Mouse (Mus musculus) kidney, adult 11 months (tissue): ENCODE measurements at regions not wholly inside any gene's neighbourhood (a gene's known extent, or its start where the extent isn't known, plus 50 kb on each side); places are given as distances from the start of the nearest gene placed in this dataset.

ENCODE experiments used
- DNase-seq: peaks from one replicate; pipeline ENCODE4 v3.0.0; 2022

DNA sequence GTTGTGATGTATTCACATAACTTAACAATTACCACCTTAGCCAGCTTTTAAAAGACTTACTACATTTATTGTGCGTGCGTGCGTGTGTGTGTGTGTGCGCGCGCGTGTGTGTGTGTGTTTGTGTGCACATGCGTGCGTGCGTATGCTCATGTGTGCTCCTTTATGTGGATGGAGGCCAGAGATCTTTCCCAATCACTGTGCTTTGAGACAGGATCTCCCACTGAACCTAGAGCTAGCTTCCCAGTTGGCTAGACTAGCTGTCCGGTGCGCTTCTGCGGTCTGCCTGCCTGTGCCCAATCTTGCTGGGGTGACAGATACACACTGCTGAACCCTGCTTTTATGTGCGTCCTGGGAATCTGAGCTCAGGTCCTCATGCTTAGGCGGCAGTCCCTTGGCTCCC, 50.1 kb upstream of the Arhgap29 start:
- DNase-seq, result peak; percentile 22

DNA sequence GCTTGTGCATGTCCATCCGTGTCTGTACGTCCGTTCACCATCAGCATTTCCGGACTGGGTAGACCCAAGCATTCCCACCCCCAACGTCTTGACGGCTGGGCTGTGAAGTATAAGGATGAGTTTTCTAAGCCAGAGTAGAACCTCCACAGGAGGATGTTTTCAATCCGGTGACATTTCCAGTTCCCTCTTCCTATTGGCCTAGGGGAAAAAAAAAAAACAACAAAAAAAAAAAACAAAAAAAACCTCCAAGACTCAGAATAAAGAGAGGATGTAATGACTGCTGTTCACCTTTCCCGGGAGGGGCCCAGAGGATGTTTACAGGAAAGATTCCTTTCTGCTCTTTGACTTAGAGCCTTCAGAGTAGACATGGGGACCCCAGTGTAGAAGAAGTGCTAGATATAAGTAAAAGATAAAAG, 51.9 kb upstream of the Arhgap29 start:
- peak; percentile 48 for DNase-seq

DNA sequence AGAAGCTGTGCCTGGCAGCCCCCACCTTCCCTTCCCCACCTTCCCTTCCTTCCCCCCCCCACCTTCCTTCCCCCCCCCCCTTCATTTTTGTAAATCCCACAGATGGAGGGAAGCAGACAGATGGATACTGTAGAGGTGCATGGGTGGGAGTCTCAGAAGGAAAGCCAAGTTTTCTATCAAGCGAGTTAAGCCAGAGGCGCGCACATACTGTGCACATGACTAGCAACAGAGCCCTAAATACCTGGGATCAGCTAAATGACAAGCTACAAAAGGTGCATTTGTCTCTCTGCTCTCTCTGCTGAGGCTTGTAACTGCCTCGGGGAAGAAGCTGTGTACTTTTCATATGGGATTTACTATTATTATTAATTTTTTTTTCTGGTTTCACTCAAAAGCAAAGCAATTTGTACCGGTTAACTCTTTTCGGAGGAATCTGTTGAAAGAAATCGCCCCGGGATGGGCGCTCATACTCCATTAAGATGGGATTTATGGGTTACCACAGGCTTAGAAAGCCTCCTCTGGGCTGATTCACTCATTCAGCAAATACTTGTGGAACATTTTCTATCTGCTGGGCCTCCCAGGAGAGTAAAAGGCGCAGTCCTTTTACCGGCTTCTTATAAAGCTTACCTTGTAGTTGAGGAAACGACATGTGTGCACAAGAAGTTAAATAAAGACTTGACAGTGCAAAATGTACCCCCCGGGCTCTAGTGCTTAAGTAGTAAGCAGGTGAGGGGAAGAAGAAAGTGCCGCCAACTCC, 54.3 kb upstream of the Arhgap29 start:
- DNase-seq, result no peak

DNA sequence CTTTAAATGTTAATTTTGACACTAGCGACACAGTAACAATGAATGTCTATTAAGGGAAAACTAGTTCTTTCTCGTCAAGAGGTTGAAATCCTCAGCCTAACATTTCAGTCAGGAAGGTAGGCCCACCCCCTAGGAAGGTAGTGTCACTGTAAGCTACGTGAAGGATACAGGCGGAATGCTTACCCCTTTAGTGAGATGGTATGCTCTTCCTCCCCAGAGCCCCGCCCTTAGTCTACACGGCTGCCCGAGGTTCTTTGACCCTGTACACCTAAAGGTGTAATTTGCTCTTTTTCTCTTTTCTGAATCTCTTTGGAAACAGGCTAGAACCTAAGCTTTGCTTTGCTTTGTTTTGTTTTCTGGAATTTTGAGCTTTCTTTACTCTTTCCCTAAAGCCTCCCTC, 58.7 kb upstream of the Arhgap29 start:
- DNase-seq, result no peak

DNA sequence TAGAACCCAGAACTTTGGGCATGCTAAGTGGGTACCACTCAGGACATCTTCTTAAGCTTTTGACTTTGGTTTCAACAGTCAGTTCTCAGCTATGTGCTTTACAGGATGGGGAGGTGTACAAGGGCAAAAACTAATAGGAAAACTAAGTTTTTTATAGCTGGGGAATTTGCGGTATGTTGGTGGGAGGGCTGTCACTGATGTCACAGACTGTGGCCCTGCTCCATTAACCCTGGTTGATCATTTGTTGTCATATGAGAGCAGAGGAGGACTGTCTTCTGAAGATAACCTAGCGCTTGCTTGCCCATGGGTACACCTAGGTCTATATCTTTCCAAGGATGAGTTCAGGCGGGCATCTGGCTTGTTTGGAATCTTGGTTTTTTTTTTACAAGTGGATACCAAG, 59.7 kb upstream of the Arhgap29 start:
- DNase-seq, result no peak

DNA sequence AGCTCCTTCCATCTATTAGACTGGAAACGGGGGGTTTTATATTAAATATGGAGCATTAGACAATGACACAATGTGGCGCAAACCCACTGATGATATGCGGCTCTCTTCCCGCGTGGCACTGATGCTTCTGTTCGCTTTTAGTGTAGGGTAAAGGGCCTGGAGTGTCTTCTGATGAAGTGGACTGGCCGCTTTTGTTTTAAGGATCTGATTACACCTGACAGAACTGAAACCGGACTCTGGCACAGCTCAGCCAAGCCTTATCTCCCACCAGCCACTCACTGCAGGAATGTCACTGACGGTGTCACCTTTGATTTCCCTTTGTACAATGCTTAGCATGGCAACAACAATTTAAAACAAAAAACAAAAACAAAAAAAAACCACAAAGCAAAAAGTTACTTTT, 61.0 kb upstream of the Arhgap29 start:
- no peak for DNase-seq

DNA sequence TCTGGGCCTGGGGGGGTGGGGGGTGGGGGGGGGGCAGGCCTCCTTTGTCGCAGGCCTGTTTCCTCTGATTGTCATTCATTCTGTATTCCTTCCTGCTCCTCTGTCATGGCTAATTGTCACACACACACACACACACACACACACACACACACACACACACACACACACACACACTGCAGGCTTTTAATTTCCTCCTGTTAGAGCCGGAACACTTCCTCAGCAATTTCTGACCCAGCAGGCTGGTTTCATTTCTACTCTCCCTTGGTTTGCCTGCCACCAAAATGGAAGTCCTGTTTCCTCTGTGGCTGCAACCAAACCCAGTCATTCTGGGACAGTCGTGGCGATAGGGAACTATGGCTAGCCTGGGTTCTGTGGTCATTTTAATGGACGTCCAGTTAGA, 61.8 kb upstream of the Arhgap29 start:
- no peak for DNase-seq

DNA sequence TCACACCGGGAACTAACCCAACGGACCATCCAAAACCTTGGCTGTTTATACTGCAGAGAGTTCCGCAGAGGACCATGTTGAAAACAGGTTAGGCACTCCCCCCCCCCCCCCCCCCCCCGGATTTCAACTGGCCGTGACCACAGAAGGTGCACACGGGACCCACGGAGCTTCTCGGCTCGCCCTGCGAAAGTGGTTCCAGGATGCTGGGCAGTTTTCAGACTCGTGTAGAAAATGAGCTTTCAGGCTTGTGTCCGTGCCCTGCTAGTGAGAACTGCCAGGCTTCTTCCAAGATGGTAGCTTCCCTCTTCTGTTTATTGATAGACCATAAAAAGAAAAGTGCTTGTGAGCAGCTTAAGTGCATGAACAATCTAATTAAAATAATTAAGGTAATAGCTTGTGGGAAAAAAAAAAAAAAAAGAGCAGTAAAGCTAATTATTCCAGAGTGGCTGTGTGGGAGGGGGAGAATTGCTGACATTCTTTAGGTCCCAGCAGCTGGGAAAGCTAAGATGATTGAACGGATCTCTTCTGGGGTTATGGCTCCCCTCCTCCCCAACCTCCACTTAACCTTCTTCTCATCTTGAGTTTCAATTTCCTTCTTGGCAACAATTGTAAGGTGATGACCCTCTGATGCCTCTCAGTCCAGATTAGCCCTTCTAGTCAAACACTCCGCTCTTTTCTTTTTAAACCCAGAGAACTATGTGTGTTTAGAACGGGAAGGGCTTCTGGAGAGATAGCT, 65.3 kb upstream of the Arhgap29 start:
- no peak for DNase-seq

DNA sequence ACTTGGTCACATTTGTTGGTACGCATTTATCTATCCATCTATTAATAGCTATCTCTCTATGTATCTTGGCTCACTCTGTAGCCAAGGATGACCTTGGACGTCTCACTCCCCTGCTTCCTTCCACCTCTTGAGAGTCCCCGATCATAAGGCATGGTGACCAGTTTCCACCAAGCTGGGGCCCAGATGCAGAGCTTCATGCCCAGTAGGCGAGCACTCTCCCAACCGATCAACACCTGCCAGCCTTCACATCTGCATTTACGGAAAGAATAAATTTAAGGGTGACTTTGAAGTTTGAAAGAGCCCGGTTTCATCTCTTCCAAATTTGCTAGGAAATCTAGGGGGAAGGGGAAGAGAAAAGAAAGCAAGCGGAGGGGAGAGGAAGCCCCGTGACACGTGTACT, 66.0 kb upstream of the Arhgap29 start:
- no peak for DNase-seq

DNA sequence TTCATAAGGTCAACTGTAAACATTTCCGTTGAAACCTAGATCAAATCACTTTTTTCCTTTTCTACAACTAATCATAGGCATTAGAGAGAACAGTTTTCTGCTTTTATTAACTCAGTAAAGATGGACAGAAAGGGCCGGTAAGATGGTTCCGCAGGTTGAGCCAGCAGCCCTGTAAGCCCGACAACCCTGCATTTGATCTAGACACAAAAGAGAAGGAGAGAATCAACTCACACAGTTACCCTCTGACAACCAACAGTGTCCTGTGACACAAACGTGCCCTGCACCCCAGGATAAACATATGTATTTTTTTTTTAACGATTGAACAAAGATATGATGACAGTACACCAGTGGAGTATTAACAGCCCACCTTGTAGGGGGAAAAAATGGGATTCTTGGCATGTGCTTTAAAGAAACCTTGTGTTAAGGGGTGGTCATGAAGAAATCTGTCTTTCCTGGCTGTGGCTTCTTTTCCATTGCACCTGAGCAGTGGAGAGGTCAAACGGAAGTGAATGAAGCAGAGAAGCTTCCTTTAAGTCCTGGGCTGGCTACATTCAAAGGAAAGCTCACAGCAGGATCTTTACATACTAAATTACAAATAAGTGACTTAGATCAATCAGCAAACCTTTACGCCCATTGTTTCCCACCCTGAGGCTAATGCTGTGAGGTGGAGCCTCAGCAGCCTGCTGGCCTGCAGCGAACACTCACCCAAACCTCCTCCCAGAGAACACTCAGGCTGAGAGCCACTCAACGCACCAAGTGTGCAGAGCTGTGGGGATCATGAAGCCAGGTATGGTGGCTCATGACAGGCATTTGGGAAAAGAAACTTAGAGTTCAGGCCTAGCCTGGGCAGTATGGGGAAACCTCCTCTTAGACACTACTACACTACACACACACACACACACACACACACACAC, 66.8 kb upstream of the Arhgap29 start:
- DNase-seq, result no peak

DNA sequence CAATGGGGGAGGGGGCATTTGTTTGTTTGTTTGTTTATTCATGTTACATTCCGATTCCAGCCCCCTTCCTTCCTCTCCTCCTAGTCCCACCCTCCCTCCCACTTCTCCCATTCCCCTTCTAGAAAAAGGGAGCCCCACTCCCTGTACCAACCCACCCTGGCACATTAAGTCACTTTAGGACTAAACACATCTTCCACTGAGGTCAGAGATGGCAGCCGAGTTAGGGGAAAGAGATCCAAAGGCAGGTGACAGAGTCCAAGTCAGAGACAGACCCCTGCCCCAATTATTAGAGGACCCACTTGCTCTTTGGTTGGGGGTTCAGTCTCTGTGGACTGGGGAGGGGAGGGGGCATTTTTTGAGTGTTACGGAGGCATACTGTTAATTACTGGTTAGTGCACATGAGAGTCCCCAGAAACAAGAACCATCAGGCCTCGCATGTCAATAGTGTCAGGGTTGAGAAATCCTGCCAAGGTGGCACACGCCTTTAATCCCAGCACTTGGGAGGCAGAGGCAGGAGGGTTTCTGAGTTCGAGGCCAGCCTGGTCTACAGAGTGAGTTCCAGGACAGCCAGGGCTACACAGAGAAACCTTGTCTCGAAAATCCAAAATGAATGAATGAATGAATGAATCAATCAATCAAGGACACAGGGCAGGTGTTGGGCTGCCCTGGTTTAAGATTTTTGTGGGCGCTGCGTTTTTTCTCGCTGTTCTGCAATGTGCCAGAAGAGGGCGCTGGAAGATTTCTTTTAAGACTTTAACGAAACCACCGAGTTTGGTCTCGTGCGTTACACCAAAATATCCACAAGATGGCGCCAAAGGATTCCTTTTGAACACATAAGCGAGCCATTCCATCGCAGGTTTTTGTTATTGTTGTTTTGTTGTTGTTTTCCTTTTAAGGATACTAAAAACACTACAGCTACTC, 67.8 kb upstream of the Arhgap29 start:
- peak; percentile 94 for DNase-seq

DNA sequence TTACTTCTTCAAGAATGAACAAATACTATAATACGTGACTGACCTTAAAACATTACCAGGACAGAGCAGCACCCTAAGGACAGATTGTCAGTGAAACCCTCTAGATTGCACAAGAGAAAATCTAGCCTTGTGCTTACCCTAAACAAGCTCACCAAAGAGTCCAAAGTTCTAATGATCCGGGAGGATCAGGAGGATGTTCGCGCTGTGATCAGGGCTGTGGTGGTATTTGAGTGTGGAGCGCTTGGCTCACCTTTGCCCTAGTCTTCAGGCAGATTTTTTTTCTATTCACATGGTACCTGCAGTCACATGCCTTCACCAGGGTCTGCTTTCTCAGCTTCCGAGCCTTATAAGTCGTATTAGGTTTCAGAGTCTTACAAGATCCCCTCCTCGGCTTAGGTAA, 65.3 kb upstream of the Abcd3 start:
- peak; percentile 73 for DNase-seq

DNA sequence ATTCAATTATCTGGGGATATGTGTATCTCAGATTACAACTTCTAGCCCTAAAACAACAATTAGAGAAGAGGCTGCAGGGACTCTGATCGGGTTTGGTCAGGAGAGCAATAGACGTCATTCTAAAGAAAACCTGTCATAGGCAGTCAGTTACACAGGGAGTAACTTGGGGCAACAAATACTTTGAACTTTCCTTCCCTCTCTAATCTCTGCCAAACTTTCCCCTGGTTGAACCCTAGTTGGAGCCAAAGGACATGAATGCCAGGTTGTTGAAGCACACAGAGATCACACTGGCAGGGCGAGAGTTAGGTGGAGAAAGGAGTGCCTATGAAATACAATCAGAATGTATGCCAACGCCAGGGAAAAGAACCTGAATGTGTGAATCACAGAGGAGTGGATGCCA, 60.0 kb upstream of the Abcd3 start:
- DNase-seq, result peak; percentile 66

DNA sequence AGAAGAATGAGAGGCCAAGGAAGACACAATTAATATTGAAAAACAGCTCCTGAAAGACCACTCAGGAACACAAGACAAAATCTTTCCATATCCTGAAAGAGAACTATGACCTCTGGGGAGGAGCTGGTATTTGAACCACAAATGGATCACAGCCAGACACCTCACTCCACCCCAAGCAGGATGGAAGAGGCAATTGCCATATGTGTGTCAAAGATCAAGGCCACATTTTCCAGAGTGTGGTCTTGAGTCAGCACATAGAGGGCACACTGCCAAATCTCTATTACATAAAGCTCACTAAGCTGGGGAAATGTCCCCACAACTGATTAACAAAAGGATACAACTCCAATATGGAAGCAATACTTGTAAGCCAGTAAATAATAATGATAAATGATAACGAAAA, 59.5 kb upstream of the Abcd3 start:
- peak; percentile 70 for DNase-seq

DNA sequence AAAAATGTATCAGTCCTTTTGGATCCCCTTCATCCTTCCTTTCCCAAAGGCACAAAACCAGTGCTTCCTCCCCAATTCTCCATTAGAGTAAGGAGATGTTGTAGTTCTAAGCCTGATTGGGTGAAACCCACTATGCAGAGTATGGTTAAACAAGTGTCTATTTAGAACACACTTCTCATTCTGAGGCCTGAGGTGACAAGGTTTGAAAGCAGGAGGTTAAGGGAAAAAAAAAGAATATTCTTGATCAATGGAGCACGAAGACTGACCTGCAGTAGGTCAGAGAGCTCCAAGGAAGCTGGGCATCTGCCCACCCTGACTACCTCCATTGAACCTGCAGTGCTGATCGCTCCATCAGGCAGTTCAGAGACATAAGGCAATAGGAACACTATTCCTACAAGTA, 58.5 kb upstream of the Abcd3 start:
- no peak for DNase-seq

DNA sequence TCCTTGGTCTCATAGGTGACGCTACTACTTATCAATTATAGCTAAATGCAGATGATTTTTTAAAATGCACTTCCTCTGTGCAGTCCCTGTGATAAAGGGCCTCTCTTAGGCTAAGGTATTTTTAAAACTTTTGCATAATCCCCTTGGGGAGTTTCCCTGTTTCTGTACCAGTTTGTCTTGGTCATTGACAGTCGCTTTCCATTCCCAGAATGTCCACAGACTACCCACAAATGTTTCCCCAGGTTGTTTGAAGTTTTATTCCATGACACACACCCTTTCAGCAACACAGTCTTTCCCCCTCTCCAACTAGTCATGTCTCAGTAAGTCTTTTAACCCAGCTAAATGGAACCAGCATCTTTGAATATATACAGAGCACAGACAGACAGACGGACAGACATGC, 57.6 kb upstream of the Abcd3 start:
- DNase-seq, result no peak

DNA sequence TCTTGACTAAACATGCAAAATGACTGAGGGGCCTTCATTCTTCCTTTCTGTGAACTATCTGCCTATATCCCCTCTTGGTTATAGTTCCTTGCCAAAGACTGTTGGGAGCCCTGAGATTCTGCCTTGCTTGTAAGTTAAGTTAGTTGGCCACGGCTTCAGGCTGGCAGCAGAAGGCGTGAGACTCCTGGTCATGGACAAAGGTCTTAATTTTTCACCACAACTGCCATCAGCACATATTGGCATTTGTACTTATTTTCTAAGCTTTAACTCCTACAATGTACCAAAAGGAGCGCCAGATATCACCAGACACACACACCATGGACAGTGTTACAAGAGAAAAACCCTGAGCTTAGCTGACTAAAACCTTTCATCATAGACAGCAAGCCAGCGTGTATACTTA, 56.7 kb upstream of the Abcd3 start:
- peak; percentile 28 for DNase-seq

DNA sequence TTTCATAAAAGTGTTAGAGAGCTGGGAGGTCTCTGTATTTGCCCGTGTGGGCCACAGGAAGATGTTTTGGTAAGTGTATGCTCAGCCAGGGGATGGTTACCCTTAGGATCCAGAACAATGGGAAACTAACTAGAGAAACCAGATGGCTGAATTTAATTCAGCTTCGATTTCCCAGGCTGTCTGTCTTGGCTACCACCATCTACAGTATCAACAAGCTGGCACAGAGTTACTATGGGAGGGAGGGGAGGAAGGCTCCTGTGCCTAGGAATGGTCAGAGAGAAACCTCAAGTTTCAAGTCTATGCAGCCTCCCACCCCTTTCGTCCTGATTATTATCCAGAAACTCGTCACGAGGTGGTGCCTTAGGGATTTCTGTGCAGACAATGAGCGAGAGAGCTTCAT, 55.6 kb upstream of the Abcd3 start:
- no peak for DNase-seq

DNA sequence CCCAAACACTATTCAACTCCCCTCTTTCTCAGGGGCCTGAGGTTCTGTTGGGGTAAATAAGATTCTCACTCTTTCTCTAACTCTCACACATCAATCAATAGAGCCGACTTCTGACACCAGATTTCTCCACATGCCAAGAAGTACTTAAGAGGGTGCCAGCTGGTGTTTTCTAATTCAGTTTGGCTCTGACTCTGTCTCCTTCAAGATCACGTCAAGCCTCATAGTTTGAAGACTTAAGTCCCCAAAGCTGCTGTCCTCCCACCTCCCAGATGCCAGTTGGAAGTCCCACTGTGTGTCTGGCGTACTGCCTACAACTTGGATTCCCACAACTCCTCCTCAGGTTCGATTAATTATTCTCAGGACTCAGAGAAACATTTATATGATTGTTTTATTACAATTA, 54.6 kb upstream of the Abcd3 start:
- no peak for DNase-seq

DNA sequence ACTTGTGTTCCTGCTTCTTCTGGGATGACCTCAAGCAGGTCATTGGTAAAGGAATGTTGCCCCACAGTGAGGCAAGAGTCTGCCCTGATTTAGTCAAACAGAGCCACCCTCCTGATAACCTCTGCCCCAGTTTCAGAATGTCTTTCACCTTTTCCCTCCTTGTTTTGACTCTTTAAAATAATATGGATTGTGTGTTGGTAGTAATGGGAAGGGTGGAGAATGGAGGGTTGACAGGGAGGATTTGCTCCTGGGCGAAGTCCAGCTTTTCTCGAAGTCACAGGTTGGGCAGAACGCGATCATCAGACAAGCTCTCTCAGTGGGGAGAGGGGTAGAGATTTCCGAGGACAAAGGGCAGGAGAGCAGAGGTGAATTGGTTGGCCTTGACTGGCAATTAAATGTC, 52.2 kb upstream of the Abcd3 start:
- DNase-seq, result peak; percentile 71

DNA sequence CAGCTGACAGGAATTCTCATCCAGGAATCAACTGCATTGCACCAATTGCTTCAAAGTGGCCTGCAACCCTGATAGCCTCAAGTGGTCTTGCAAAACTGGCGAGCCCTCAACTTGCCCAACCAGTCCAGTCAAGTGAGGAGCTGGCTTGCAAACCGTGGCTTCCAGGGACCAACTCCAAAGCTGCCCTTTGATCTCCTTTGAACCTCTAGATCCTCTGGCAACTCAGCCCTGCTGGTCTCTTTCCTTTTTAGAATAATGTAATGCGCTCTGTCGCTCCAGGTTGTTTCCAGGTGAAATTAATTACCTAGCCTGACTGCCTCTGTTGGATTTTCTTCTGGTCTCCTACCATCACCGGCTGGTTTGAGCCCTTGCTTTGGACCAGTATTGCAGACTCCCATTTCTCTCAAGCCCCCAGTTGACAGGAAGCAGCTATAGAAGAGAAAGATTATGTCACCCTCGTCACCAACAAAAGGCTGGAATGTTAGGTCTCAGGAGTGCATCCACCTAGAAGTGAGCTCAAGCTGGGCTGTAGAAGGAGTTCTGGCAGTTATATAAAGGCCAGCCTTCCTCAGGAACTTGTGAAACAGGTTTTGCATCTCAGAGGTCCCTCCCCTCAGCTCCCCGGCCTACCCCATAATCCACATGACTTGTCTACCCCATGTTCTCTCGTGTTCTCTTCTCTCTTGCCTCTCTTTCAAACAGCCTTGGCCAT, 49.8 kb upstream of the Abcd3 start:
- DNase-seq, result peak; percentile 76
